Mouse (Mus musculus): ENCODE measurements around the gene Nck1.

DNA sequence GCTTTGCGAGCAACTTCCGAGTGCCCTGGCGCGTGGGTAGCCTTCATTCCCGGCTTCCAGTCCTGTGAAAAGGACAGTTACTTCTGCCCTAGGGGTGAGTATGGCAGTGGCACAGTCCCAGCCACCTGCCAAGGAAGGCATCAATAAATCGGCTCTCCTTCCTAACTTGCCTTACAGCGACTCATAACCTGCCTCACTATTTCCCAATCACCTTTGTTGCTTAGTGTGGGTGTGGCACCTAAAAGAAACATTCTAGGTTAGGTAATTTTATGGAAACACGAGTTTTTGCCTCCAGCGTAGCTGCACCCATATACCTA lies 618 bp upstream of the Nck1 start:
- TF ChIP-seq CTCF (IDR thresholded peaks at IDR 0.05; ENCODE audit: control insufficient read depth, insufficient read depth, low read length) (no peak), POLR2A (IDR thresholded peaks at IDR 0.05; ENCODE audit: borderline replicate concordance, control insufficient read depth, low read depth, low read length) (no peak)

Data from bone marrow, adult 2 months (tissue).